Mouse (Mus musculus): ENCODE results near the gene Olfr556.
"Not testable (repeated sequence)": the region's sequence is repeated elsewhere in the genome, so short reads cannot be mapped to it uniquely, and the experiment has no call there.

The Olfr556 gene

GRCm38 (mm10) chr7:102664599-102664998, at the start of gene Olfr556:
TSS of gene Olfr556 (plus strand) at chr7:102664899.
- no peak for DNase-seq (ENCODE audit: extremely low spot score)

GRCm38 (mm10) chr7:102618118-102618517, 46.6 kb upstream of the Olfr556 start, which contains the start of gene Olfr553:
TSS of gene Olfr553 (minus strand) at chr7:102618218.
- DNase-seq (ENCODE audit: extremely low spot score), result no peak

GRCm38 (mm10) chr7:102619608-102620007, 45.1 kb upstream of the Olfr556 start:
- DNase-seq (ENCODE audit: extremely low spot score), result no peak

- DNase-seq (ENCODE audit: extremely low spot score), result not testable (repeated sequence)
Observed at GRCm38 (mm10) chr7:102620368-102620767, 44.3 kb upstream of the Olfr556 start.

GRCm38 (mm10) chr7:102636665-102637064, 28.0 kb upstream of the Olfr556 start:
- peak; percentile 40 for DNase-seq (ENCODE audit: extremely low spot score)

GRCm38 (mm10) chr7:102638132-102638531, 26.6 kb upstream of the Olfr556 start, which contains the start of gene Olfr554:
TSS of gene Olfr554 (plus strand) at chr7:102638432.
- no peak for DNase-seq (ENCODE audit: extremely low spot score)

- not testable (repeated sequence) for DNase-seq (ENCODE audit: extremely low spot score)
Observed at GRCm38 (mm10) chr7:102644945-102645344, 19.8 kb upstream of the Olfr556 start.

GRCm38 (mm10) chr7:102658523-102658922, 6.2 kb upstream of the Olfr556 start, which contains the start of gene Olfr555:
TSS of gene Olfr555 (plus strand) at chr7:102658823.
- no peak for DNase-seq (ENCODE audit: extremely low spot score)

- DNase-seq (ENCODE audit: extremely low spot score), result no peak
Observed at GRCm38 (mm10) chr7:102665378-102665777, 679 bp downstream of the Olfr556 start.

- DNase-seq (ENCODE audit: extremely low spot score), result no peak
Observed at GRCm38 (mm10) chr7:102676225-102676624, 11.5 kb downstream of the Olfr556 start.

- no peak for DNase-seq (ENCODE audit: extremely low spot score)
Observed at GRCm38 (mm10) chr7:102681916-102682315, 17.2 kb downstream of the Olfr556 start.

GRCm38 (mm10) chr7:102686944-102687501, 22.3 kb downstream of the Olfr556 start, which contains the start of gene Trim68:
TSS of gene Trim68 (minus strand) at chr7:102687327.
- DNase-seq (ENCODE audit: extremely low spot score), result peak; percentile 88

GRCm38 (mm10) chr7:102695358-102696125, 30.8 kb downstream of the Olfr556 start, which contains the start of gene Olfr557:
TSS of gene Olfr557 (plus strand) at chr7:102695910.
- peak; percentile 37 for DNase-seq (ENCODE audit: extremely low spot score)

GRCm38 (mm10) chr7:102698461-102698860, 33.8 kb downstream of the Olfr556 start:
- DNase-seq (ENCODE audit: extremely low spot score), result no peak

- no peak for DNase-seq (ENCODE audit: extremely low spot score)
Observed at GRCm38 (mm10) chr7:102701915-102702314, 37.2 kb downstream of the Olfr556 start, which contains the start of gene Olfr558. TSS of gene Olfr558 (plus strand) at chr7:102702215.

- no peak for DNase-seq (ENCODE audit: extremely low spot score)
Observed at GRCm38 (mm10) chr7:102718970-102719369, 54.3 kb downstream of the Olfr556 start, which contains the start of gene Olfr33. TSS of gene Olfr33 (minus strand) at chr7:102719070.

Measured in embryo, embryonic 9.5 days (tissue).